Mouse (Mus musculus) cortical plate, adult 2 months (tissue): ENCODE measurements around the gene Smtnl2. TPM values are rescaled to one million over a fixed set of nuclear protein-coding genes. Genes with fewer than 3 reads are reported as not detected.
"Not testable (repeated sequence)": the region's sequence is repeated elsewhere in the genome, so short reads cannot be mapped to it uniquely, and the experiment has no call there.

ENCODE experiments used
- H3K27ac ChIP-seq: fragments of 200-500 bp; 2 replicates; pipeline ENCODE4 v1.5.1; 2012; ENCODE audit warnings: low read length, control low read depth, inconsistent platforms; ENCODE audit not compliant: insufficient read depth
- H3K4me1 ChIP-seq: fragments of 200-500 bp; 2 replicates; pipeline ENCODE4 v1.6.1; 2011; ENCODE audit warnings: low read length; ENCODE audit not compliant: control insufficient read depth, insufficient read depth
- H3K4me3 ChIP-seq: fragments of 200-500 bp; 2 replicates; pipeline ENCODE4 v1.5.1; 2011; ENCODE audit warnings: mild to moderate bottlenecking, low read length, control low read depth; ENCODE audit not compliant: insufficient read depth
- CTCF ChIP-seq: fragments of 200-500 bp; IDR thresholded peaks from 2 replicates; pipeline ENCODE4 v1.5.1; 2011; ENCODE audit warnings: mild to moderate bottlenecking, control low read depth, low read length; ENCODE audit not compliant: insufficient read depth; ENCODE audit errors: extremely low read depth
- POLR2A ChIP-seq: fragments of 200-500 bp; IDR thresholded peaks from 2 replicates; pipeline ENCODE4 v1.6.1; 2011; ENCODE audit warnings: mild to moderate bottlenecking, low read length, control low read depth; ENCODE audit not compliant: insufficient read depth; ENCODE audit errors: extremely low read depth
- polyA plus RNA-seq: library from polyadenylated mRNA; depleted of rRNA; stranded (reverse); fragments of >200 nt; gene quantifications from 2 replicates; pipeline ENCODE4 v1.2.3, GENCODE M21; 2012

The Smtnl2 gene
- polyA plus RNA-seq, 1 experiment: 1.6 TPM

GRCm38 (mm10) chr11:72362347-72362741 is 49.2 kb downstream of the Smtnl2 start, which contains the start of gene Tekt1:
TSS of gene Tekt1 (minus strand) at chr11:72362442.
- TF ChIP-seq CTCF: no peak
- no peak for TF ChIP-seq POLR2A
- peak within 1 kb of the TSS; percentile 35 for H3K4me3 ChIP-seq
- no peaks in the 10 kb centered on the region for H3K4me1 ChIP-seq
- H3K27ac ChIP-seq: no peak within 1 kb of the TSS

- H3K4me3 ChIP-seq: peak overlapping the region; percentile 35
- no peaks in the 10 kb centered on the region for H3K4me1 ChIP-seq
- no peak overlapping the region for H3K27ac ChIP-seq
- no peak for TF ChIP-seq POLR2A
- TF ChIP-seq CTCF: no peak
Observed at GRCm38 (mm10) chr11:72361385-72362346, 49.8 kb downstream of the Smtnl2 start.

GRCm38 (mm10) chr11:72354971-72355728 is 56.4 kb downstream of the Smtnl2 start:
- Histone ChIP-seq H3K4me3 (no peak overlapping the region), H3K4me1 (no peaks in the 10 kb centered on the region; the same call in 1 of the 2 replicates), H3K27ac (no peak overlapping the region)
- TF ChIP-seq POLR2A (no peak), CTCF (peak; percentile 68)

GRCm38 (mm10) chr11:72353186-72353585 is 58.3 kb downstream of the Smtnl2 start:
- Histone ChIP-seq H3K27ac (no peak overlapping the region), H3K4me1 (peaks cover 3% of the 10 kb centered on the region; the same call in 1 of the 2 replicates), H3K4me3 (no peak overlapping the region)
- TF ChIP-seq CTCF (no peak), POLR2A (no peak)

GRCm38 (mm10) chr11:72352272-72352671 is 59.2 kb downstream of the Smtnl2 start:
- Histone ChIP-seq H3K4me1 (peaks cover 3% of the 10 kb centered on the region; the same call in 1 of the 2 replicates), H3K27ac (no peak overlapping the region), H3K4me3 (no peak overlapping the region)
- TF ChIP-seq CTCF: no peak

- TF ChIP-seq CTCF (no peak), POLR2A (no peak)
- no peak overlapping the region for H3K27ac ChIP-seq
- H3K4me3 ChIP-seq: no peak overlapping the region
- H3K4me1 ChIP-seq: 0 out of 2 replicates have a peak, but pooled peaks cover 3% of the 10 kb centered on the region
Observed at GRCm38 (mm10) chr11:72349652-72350051, 61.9 kb downstream of the Smtnl2 start.

GRCm38 (mm10) chr11:72349016-72349415 is 62.5 kb downstream of the Smtnl2 start:
- Histone ChIP-seq H3K4me1 (0 out of 2 replicates have a peak, but pooled peaks cover 3% of the 10 kb centered on the region), H3K27ac (no peak overlapping the region), H3K4me3 (no peak overlapping the region)
- TF ChIP-seq CTCF (no peak), POLR2A (no peak)

- TF ChIP-seq CTCF (no peak), POLR2A (no peak)
- Histone ChIP-seq H3K4me1 (0 out of 2 replicates have a peak, but pooled peaks cover 3% of the 10 kb centered on the region), H3K4me3 (no peak overlapping the region), H3K27ac (no peak overlapping the region)
Observed at GRCm38 (mm10) chr11:72348563-72348962, 63.0 kb downstream of the Smtnl2 start.

GRCm38 (mm10) chr11:72344486-72344885 is 67.0 kb downstream of the Smtnl2 start:
- no peak for TF ChIP-seq CTCF
- TF ChIP-seq POLR2A: no peak
- Histone ChIP-seq H3K4me1 (0 out of 2 replicates have a peak, but pooled peaks cover 3% of the 10 kb centered on the region), H3K27ac (no peak overlapping the region)

GRCm38 (mm10) chr11:72343904-72344303 is 67.6 kb downstream of the Smtnl2 start:
- no peak for TF ChIP-seq POLR2A
- peak; percentile 62 for TF ChIP-seq CTCF
- H3K4me1 ChIP-seq: 0 out of 2 replicates have a peak, but pooled peaks cover 2% of the 10 kb centered on the region
- H3K27ac ChIP-seq: no peak overlapping the region
- H3K4me3 ChIP-seq: no peak overlapping the region

More at GRCm38 (mm10) chr11:72344486-72344885, 67.0 kb downstream of the Smtnl2 start:
- no peak overlapping the region for H3K4me3 ChIP-seq

GRCm38 (mm10) chr11:72343238-72343625 is 68.3 kb downstream of the Smtnl2 start:
- not testable (repeated sequence) for H3K4me1 ChIP-seq, H3K27ac ChIP-seq, H3K4me3 ChIP-seq
